Mouse (Mus musculus) testis, postnatal 14 days (tissue): Measurements from ENCODE around the gene Sptlc3.
A peak's percentile ranks its signal among the peaks of the same experiment; 100 is the strongest.

ENCODE experiments used
- DNase-seq: peaks from one replicate; pipeline ENCODE4 v3.0.0; 2021; ENCODE audit warnings: low spot score

Sptlc3 gene

DNA sequence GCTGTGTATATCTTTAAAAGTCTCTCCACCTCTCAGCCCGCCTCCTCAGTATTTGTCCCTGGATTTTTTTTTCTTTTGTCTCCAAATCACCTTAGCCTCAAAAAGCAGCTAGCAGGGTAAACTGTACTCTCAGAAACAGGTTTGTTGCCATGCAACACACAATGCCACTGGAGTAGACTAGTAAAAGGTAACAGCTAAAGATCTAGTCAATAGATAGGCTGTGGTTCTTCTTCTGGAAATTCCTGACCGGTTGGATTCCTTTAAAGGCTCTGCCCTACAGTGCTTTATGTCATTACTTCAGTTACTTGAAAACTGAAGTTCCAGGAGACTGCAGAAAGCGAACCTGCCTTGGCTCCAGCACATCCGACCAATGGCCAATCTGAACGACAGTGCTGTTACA, at the start of gene Sptlc3:
Gene Sptlc3 (plus strand): TSS at position 78 of the 400 bp plus-strand sequence.
- no peak for DNase-seq

DNA sequence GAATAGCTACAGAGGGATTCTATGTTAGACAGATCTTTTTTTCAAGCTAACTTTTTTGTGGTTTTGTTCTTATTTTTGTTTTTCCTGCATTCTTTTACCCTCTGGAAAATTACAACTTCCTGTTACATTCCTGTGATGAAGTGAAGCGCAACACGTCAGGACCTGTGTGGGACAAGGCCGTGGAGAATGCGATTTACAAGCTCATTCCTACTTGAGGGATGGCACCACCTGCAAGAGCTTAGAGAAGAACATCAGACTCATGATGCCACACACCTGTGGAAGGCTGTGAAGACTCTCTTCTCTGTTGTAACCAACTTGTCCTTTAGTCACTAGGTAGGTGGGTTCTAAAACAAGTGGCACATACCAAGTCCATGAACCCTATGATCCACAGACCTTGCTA, 26.0 kb upstream of the Sptlc3 start:
- no peak for DNase-seq

DNA sequence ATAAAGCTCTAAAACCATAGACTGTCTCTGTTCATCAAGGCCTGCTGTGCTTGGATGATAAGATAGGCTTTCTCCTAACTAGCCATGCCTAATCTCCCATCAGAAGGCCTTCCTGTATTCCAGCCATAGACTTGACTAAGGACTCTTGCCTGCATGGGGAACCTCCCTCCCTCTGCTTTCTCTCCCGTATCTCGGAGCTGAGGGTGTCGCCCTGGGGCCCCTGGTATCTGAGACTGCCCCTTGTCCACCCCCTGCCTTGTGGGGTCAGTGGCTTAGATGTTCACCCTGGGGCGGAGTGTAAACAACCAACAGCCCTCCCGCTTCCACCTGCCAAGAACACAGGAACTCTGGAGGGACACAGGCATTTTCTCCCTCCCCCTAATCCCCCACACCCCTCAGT, 5.0 kb upstream of the Sptlc3 start:
- DNase-seq = no peak

DNA sequence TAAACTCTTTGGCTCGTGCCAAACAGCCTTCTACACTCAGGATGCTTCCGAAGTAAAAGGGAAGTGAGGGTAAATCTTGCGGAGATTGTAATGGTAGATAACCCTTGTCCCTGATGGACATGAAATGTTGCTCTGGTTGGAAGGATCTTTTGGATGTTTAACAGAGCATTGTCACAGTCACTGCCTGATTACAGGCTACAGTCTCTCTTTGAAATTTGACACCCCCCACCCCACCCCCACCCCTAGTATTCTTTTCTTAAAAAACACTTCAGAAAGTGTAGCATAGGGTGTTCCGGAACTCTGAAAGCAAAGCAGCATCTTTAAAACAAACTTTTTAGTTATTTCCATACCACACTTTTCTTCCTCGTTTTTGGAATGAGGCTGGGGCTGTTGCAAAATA, 916 bp downstream of the Sptlc3 start:
- no peak for DNase-seq

DNA sequence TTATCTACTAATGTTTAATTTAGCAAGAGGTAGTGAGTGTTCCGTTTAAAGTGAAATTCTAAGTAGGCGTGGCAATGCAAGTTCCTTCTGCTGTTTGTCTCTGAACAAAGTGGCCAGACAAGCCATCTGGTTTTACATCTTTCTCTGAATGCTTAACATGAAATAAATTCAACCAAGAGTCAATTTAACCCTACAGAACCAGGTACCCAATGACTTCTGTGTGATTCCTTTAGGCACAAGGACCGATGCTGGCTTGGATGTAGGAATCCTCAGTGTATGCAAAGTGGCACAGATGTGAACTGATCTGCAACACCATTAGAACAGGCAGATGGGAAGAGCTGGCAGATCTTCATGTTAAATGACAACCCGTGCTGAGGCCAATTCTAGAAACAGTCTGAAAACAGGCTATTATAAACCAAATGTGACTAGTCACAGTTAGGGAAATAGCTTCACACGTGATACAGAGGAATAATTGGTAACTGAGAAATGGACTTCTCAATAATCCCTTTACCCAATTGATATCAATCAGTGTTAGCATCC, 68.3 kb downstream of the Sptlc3 start:
- DNase-seq = no peak

DNA sequence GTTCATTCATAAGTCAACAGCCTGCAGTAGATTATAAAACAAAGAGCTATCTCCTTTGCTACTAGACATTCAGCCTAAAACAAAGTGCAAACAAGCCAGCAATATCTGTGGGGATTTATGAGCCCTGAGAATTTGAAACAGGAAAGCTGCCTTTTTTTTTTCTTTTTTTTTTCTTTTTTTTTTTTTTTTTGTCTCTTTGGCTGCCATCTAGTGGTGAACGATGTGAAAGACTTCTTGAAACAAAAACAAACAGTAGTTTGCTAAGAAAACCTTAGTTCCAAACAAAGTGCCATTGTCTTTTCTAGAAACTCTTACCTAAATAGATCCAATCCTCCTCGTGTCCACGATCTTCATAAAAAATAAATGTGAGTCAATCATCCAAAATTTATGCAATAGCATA, 85.6 kb downstream of the Sptlc3 start:
- DNase-seq = no peak

DNA sequence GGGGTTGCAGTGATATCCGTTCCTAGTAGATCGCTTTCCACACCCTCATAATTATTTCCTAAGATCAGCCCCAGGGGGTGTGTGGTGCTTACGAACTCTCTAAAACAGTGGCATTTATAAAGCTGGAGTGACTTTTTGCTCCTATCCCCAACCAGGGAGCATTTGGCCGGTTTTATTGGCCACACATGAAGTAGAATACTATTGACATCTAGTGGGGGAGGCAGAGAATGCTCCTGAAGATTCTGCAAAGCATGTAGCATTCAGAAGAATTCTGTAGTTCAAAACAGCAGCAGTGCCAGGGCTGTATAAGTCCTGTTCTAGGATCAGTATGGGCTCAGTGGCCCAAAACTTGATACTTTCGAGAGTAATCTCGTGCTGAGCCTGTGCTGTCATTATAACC, 89.1 kb downstream of the Sptlc3 start:
- DNase-seq = no peak

DNA sequence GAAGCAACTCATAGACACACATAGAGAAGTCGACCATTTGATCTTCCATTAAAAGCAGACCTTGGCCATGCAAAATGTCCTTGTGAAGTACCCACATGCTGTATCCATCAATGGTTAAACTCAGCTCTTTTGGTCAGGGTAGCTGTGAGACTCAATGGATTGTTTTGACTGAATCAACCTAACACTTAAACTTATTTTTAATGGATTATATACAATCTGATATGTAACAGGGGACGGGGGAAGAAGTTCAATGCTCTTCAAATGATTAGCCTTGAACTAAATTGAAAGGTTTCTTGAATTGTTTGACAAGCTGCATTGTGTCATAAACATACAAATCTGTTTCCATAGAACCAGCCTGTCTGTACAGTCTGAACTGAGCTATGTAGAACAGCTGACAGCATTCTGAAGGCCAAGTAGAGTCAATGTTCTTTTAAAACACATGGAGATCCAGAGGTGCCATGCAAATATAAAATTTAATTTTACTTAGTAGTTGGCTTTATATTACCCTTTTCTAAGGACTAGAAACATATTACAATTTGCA, 94.0 kb downstream of the Sptlc3 start:
- no peak for DNase-seq

DNA sequence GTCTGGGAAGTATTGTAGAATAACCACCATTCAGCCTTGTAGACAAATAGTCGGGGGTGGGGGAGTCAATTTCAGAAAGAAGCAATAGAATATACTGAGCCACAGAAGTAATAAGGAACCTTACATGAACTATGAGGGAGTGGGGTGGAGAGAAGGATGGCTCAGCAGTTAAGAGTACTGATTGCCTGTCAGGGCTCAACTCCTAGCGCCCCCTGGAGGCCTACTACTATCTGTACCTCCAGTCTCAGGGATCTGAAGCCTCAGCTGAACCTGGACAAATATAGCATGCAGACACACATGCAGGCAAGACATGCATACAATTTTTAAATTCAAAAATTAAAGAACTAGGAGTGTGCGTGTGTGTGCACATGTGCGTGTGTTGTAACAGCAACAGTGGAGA, 96.2 kb downstream of the Sptlc3 start:
- DNase-seq = peak; percentile 22

DNA sequence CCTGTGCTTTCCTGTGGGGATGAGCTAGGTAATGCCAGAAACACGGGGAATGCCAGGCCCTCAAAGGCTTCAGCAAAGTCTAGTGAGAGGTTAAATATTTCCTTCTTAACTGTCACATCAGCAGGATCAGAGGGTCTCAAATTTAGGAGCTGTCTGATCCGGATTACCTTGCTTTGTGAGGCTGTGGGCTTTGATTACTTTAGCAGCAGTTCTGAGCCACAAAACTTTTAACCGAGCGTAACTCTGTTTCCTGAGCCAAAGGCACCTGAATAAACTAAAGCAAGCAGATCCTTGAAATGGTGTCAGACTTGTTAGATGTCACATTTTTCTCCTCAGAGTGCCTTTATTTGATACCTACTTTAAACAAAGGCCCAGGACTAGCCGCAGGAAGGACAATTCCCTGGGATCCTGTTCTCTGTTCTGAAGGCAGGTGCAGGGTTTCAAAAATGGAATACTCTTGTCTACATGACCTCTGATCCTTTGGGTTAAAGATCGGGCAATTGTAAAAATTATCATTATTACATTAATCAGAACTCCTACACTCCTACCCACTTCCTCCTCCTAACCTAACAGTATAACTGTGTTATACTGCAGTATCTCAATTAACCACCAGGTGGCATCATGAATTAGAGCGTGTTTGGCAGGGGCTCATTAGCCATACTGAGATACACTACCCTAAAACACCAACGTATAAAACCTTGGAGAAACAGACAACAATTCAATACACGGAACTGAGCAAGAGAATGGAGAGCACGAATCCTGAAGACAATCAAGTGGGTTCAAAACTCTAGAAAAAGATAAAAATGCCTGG, 97.4 kb downstream of the Sptlc3 start:
- DNase-seq = no peak

DNA sequence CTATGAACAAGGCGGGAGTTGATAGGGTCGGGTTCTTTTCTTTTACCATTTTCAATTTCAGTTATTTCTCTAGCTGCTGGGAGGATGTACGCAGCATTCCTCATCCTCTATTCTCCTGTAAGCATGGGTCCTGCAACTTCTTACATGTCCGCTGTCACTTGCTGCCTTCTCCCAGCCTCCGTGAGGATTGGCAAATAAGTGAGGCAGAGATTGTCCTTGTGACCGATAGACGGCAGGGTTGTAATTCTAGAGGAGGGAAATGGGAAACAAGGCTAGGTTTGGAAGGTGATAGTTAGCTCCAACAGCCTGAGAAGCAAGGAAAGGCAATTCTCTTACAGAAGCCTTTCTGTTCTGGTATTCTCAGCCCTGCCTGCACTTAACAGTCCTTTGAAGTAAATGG, 98.4 kb downstream of the Sptlc3 start:
- no peak for DNase-seq

DNA sequence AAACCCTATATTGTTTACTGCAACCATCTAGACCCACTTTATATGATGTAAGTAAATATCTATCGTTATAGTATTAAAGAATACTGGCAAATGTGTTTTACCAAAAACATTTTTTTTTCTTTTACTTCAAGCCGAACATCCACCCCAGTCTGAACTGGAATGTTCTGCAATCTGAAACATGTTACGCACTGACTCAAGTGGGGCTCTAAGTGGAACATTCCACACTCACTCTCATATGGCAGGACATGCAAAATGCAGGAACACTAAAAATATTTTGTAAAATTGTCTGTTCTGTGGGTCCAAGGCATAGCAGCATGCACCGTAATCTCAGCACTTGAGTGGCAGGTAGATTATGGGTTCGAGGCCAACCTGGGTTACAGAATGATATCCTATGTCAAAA, 103.5 kb downstream of the Sptlc3 start:
- DNase-seq = no peak

DNA sequence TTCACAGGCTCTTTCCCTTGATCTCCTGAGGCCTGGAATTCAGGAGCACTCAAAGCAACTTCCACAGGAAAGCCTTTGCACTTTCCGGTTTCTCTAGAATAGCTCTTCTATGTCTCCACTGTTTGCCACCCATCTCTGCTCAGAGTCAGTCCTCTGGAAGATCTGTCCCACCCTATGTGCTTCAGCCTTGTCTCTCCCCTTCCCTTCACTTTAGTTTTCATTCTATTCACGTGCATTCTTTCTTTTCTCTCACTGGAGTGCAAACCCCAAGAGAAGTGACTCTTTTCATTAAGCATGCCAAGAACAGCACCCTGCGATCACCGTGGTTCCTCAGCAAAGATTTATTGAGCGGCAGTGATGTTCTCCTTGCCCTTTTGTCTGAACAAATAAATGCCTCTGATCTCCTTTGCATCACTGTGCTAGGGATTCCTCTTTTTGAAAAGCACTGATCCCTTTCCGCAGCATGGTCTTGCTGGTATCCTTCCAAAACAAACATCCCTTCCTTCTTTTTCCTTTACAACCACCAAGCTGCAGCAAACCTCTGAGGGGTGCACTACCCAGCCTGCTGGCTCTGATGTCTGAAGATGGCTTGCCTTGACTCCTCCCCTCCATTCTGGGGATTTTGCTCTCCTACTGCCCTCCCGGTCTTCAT, 108.0 kb downstream of the Sptlc3 start:
- no peak for DNase-seq

DNA sequence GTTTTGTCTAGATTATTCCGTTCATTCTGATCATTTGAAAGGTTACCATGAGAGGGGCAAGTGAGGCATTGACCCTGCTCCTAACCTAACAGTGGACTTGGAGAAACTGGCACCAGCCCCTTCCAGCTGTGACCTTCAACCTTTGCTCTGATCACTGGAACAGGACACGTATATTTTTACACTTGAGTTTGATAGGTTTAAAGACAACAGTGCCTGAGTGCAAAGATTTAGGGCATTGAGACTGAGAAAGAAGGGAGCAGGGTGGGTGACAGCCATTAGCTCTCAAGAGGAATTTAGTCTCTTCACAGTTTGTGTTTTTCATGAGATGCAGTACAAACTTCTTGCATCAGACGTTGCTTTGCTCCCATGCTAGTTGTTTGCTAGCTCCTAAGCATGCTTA, 114.5 kb downstream of the Sptlc3 start:
- no peak for DNase-seq

DNA sequence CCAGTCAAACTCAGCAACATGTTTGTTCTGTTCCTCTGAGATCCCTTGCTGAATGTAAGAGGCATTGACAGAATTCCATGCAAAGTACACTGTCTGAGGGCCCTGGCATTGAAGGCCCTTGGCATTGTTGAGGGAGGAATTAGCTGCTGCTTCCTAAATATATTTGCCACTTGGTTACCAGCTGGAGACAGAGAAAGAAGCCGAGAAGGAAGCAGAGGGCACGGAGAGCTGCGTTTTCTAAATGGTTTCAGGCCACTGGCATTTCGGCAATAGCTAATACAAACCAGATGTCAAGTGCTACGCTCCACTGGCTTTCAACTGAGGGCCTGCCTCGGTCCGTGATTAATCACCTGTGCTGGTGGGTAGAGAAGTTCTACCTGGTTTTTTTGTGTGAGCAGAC, 115.1 kb downstream of the Sptlc3 start:
- no peak for DNase-seq

DNA sequence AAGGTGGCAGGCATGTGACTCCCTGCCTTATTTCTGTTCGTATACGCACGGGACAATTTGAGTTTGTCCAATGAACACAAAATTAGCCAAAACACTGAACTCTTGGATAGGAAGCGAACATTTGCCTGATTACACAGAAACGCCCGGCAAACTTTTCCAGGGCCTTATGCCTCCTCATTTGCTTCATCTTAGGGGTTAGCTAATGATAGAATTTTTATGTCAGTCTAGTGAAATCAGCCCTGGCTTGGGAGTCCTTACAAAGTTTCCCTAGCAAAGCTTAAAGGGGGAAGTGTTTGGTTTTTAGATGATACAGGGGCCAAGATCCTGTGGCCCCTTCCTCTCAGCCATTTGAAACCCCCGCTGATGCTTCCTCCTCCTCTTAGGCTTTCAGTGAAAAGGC, 115.5 kb downstream of the Sptlc3 start:
- DNase-seq = no peak

DNA sequence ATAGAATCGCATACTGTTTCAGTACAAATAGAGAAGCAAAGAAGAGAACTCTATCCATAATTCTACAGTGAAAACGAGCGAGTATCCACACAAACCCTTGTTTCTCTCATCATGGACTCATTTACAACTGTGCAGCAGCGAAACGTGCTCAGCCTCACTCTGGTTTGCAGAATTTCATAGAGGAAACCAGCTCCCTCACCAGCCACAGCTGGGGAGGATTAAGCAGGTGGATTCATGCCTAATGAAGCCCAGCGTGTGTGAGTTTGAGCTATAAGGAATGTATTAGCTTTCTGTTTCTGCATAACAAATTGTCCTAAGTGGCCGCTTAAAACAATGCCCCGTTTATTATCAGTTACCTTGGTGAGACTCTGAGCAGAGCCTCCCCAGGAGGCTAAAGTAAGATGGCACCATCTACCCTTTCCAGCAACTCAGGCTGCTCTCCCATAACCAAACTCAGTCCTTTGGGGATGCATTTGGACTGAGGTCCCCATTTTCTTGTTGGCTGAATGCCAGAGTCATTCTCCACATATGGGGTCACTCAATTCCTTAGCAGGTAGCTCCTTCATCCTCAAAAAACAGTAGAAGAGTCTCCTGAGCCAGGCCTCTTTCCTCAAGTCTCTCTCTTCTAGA, 116.1 kb downstream of the Sptlc3 start:
- DNase-seq = no peak

DNA sequence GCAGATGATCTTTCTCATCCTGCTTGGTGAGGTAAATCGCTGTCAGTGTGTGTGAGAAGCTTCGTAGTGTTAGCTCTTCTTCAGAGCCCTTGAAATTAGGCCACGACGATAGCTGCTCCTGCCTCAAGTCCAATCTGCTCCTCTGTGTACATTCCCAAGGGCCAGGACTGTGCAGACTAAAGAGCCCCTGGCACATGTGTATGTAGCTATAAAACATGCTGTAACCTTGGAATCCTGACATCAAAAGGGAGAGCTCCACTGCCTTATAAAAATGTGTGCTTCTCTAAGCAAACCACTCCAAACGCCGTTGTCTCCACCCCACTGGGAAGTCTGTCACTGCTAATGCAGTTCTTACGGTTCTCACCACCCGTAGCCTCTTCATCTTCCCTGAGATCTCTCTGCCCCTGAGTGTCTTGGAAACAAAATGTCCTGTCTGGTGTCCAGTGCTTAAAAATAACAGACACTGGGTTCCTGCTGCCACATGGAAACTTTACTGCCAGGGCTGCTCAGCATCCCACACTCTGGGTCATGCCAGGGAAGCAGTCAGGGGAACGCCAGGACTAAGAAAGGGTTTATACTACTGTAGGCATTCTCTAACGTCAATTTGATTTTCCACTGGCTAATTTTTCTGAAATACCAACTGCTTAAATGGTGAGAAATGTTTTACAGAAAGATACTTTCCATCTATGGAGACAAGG, 118.8 kb downstream of the Sptlc3 start:
- no peak for DNase-seq

DNA sequence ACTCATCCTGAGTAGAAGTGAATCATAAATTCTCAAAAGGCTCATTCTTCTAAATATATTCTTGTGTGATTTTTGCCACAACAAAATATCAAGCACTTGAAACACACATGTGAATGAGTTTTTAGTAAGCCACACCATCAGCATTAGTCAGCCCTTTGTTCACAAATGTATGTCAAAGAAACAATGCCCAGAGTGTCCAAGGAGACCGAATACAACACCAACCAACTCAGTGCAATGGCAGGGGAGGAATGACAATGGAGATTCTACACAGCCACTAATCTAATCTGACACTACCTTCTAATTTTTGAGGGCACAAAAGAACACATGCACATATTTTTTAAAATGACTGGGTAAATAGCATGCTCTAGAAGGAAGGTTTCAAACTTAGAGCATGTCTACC, 132.8 kb downstream of the Sptlc3 start:
- no peak for DNase-seq

DNA sequence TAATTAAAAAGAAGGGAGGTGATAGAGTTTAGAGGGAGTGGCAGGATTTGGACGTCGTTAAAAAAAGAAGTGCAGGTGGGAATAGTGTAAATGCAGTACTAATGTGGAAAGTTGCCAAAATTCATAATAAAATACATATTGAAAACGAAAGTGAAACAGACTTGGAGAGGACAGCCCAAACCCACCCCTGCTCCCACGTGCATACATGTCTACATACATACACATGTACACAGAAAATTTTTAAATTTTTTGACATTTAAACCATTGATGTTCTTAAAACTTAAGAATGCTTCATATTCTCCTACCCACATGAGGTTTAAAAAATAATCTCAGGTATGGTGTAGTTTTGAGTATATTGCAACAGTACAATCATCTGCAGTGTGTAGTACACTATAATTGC, 135.0 kb downstream of the Sptlc3 start:
- DNase-seq = no peak

DNA sequence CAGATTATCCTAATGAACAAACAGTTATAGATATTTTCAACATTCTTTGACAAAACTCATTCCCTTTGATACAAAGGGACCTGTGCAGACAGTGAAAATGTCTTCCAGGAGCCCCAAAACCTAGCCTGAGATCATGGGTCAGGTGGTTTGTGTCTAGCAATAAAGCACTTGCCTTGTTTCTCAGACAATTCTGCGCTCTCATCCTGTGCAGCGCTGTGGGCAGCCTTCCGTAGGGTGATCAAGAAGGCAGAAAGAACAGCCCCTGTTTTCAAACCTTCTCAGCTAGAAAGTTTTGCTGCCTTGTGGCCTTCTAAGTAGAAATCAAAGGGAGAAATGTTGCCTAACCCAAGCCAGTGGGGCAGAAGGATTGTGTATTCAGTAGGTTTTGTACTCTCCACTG, 135.9 kb downstream of the Sptlc3 start:
- DNase-seq = no peak

DNA sequence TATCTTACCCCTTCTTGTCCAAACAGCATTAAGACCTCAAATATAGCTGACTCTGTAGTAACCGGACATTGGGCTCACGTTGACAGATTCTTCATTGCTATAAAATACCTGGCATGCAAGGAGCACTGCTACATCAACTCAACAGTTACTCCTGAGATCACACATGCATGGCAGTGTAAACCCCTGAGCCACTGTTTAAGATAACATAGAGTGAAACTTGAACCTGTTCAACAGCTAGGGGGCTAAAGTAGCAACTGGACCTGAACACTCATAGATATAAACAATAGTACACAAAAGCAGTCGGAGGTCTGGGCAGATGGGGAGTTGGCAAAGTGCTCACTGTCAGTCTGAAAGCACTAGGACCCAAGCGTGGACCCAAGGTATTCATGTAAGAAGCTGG, 140.8 kb downstream of the Sptlc3 start:
- DNase-seq = no peak
